Mouse (Mus musculus) liver, embryonic 14.5 days (tissue): ENCODE measurements around the gene Btbd18.

Source experiments
- CTCF ChIP-seq: IDR thresholded peaks from 2 replicates; pipeline ENCODE4 v1.5.1; 2016; ENCODE audit warnings: antibody characterized with exemption, low read depth, control low read depth
- EP300 ChIP-seq: IDR thresholded peaks from 2 replicates; pipeline ENCODE4 v1.6.1; 2016; ENCODE audit warnings: antibody characterized with exemption, low read depth

DNA sequence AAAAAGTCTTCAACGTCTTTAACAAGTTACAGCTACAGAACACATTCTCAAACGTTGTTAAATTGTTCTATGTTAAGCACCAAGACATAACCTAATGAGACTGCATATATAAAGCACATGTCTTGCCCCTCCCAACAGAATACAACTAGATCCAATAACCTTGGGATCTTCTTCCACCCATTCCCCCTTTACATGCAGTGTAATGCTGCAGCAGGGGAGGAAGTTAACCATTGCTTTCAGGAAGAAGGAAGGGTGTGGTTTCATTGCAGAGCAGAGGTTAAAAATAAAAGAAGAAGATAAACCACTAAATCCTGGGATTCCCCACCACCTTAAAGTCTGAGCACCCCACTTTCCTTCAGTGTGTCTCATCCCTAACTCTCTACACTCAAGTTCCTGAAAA is 36.2 kb upstream of the Btbd18 start:
- TF ChIP-seq CTCF (no peak), EP300 (no peak)
